Mouse (Mus musculus): ENCODE data around the gene Pdlim4. TPM values are rescaled to one million over a fixed set of nuclear protein-coding genes. Genes with fewer than 3 reads are reported as not detected.
A peak's percentile ranks its signal among the peaks of the same experiment; 100 is the strongest.

The Pdlim4 gene
- polyA plus RNA-seq, 1 experiment: 8.7 TPM

DNA sequence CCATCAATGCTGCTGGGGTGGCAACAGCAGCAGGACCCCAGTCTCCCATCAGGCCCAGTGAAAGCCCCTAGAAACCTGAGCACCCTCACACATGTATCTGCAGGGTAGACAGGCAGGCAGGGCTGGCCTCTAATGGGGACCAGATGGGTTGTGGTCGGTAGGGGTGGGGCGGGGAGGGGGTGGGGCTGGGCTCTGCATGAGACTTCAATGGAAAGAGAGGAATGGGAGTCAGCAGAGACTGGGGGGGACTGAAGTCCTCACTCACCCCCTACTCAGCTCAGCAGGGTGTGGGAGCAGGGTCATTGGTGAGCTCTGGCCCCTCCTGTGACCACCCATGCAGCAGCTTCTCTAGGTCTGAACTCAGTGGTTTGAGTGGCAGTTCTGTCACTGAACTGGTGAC is 11.4 kb downstream of the Pdlim4 start:
- TF ChIP-seq EP300 (IDR thresholded peaks at IDR 0.05; ENCODE audit: insufficient read depth, low read depth, low read length) (no peak), POLR2A (IDR thresholded peaks at IDR 0.05; ENCODE audit: insufficient read depth, low read length) (no peak), CTCF (IDR thresholded peaks at IDR 0.05; ENCODE audit: low read depth, low read length) (no peak)
- Histone ChIP-seq H3K4me1 (ENCODE audit: control insufficient read depth, insufficient read depth, low read length) (no peaks in the 10 kb centered on the region), H3K9me3 (replicated peaks; ENCODE audit: control insufficient read depth, insufficient read depth, low read length, poor library complexity, severe bottlenecking) (no peaks in the 10 kb centered on the region), H3K27me3 (ENCODE audit: control insufficient read depth, insufficient read depth, low read length, poor library complexity, severe bottlenecking) (0 out of 2 replicates have a peak, but pooled peaks cover 2% of the 10 kb centered on the region), H3K4me3 (ENCODE audit: low read depth, low read length) (no peak overlapping the region), H3K9ac (ENCODE audit: low read depth, poor library complexity, severe bottlenecking) (no peak overlapping the region), H3K27ac (ENCODE audit: insufficient read depth, low read length) (no peak overlapping the region), H3K36me3 (ENCODE audit: control insufficient read depth, insufficient read depth, low read length, poor library complexity, severe bottlenecking) (no peaks in the 10 kb centered on the region)

DNA sequence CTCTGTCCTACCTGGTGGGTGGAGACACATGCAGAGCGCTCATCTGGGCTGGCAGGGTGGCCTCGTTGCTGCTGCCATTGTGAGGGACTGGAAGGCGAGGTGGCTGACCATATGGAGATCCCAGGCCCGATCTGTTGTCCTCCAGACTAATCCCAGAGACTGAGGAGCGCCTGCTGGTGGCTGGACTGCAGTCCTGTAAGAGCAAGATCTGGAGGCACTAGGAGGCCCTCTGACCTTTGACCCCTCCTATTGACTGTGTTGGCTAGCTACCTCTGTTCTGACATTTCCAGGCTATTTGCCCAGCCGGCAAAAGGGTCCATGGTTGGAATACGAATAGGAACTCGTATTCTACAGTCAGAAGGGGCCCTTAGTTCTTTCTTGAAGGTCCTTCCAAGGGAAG is 12.7 kb downstream of the Pdlim4 start:
- Histone ChIP-seq H3K9me3 (replicated peaks; ENCODE audit: control insufficient read depth, insufficient read depth, low read length, poor library complexity, severe bottlenecking) (no peaks in the 10 kb centered on the region), H3K27ac (ENCODE audit: insufficient read depth, low read length) (no peak overlapping the region), H3K27me3 (ENCODE audit: control insufficient read depth, insufficient read depth, low read length, poor library complexity, severe bottlenecking) (0 out of 2 replicates have a peak, but pooled peaks cover 2% of the 10 kb centered on the region), H3K4me1 (ENCODE audit: control insufficient read depth, insufficient read depth, low read length) (no peaks in the 10 kb centered on the region), H3K36me3 (ENCODE audit: control insufficient read depth, insufficient read depth, low read length, poor library complexity, severe bottlenecking) (no peaks in the 10 kb centered on the region), H3K9ac (ENCODE audit: low read depth, poor library complexity, severe bottlenecking) (no peak overlapping the region), H3K4me3 (ENCODE audit: low read depth, low read length) (no peak overlapping the region)
- TF ChIP-seq POLR2A (IDR thresholded peaks at IDR 0.05; ENCODE audit: insufficient read depth, low read length) (no peak), EP300 (IDR thresholded peaks at IDR 0.05; ENCODE audit: insufficient read depth, low read depth, low read length) (no peak), CTCF (IDR thresholded peaks at IDR 0.05; ENCODE audit: low read depth, low read length) (peak; percentile 38)

DNA sequence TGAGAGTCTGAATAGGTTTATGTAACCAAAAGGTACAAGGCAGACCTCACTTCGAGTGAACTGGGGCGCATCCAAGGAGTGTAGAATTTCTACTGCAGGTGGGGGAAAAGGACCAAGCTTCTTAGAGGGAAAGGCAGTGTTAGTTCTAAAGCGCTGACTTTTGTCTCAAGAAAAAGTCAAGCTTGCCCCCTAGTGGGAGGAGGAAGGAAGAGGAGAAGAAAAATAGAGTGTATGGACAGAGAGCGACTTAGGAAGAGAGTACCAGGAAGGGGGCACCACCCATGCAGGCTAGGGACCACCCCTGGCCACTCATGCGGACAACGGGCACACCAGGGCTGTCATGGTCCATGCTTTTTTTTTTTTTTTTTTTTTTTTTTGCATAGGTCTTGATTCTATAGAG is 14.6 kb downstream of the Pdlim4 start:
- Histone ChIP-seq H3K9ac (ENCODE audit: low read depth, poor library complexity, severe bottlenecking) (no peak overlapping the region), H3K4me1 (ENCODE audit: control insufficient read depth, insufficient read depth, low read length) (no peaks in the 10 kb centered on the region), H3K4me3 (ENCODE audit: low read depth, low read length) (no peak overlapping the region), H3K36me3 (ENCODE audit: control insufficient read depth, insufficient read depth, low read length, poor library complexity, severe bottlenecking) (no peaks in the 10 kb centered on the region), H3K27ac (ENCODE audit: insufficient read depth, low read length) (no peak overlapping the region), H3K27me3 (ENCODE audit: control insufficient read depth, insufficient read depth, low read length, poor library complexity, severe bottlenecking) (0 out of 2 replicates have a peak, but pooled peaks cover 2% of the 10 kb centered on the region), H3K9me3 (replicated peaks; ENCODE audit: control insufficient read depth, insufficient read depth, low read length, poor library complexity, severe bottlenecking) (no peaks in the 10 kb centered on the region)
- TF ChIP-seq POLR2A (IDR thresholded peaks at IDR 0.05; ENCODE audit: insufficient read depth, low read length): no peak
- TF ChIP-seq CTCF (IDR thresholded peaks at IDR 0.05; ENCODE audit: low read depth, low read length): peak; percentile 18
- no peak for TF ChIP-seq EP300 (IDR thresholded peaks at IDR 0.05; ENCODE audit: insufficient read depth, low read depth, low read length)

DNA sequence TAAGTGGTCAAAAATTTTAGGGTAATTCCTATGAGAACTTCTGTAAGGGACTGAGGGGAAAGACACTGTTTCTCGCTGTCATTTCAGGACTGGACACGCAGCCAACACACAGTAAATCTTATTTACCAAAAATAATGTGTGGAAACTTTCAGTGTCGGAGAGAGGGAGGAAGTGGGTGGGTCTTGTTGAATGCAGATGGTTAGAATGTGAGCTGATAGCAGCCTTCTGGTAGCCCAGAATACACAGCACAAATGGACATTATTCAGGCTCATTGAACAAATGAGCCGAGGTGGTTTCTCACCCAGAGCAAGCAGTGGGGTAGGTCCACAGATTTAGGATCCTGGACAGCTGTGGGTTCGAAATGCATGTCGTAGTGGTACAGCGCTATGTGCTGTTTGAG is 15.7 kb downstream of the Pdlim4 start:
- Histone ChIP-seq H3K36me3 (ENCODE audit: control insufficient read depth, insufficient read depth, low read length, poor library complexity, severe bottlenecking) (no peaks in the 10 kb centered on the region), H3K9ac (ENCODE audit: low read depth, poor library complexity, severe bottlenecking) (no peak overlapping the region), H3K27ac (ENCODE audit: insufficient read depth, low read length) (no peak overlapping the region), H3K4me3 (ENCODE audit: low read depth, low read length) (no peak overlapping the region), H3K9me3 (replicated peaks; ENCODE audit: control insufficient read depth, insufficient read depth, low read length, poor library complexity, severe bottlenecking) (no peaks in the 10 kb centered on the region), H3K4me1 (ENCODE audit: control insufficient read depth, insufficient read depth, low read length) (no peaks in the 10 kb centered on the region), H3K27me3 (ENCODE audit: control insufficient read depth, insufficient read depth, low read length, poor library complexity, severe bottlenecking) (0 out of 2 replicates have a peak, but pooled peaks cover 2% of the 10 kb centered on the region)
- TF ChIP-seq POLR2A (IDR thresholded peaks at IDR 0.05; ENCODE audit: insufficient read depth, low read length): no peak
- no peak for TF ChIP-seq EP300 (IDR thresholded peaks at IDR 0.05; ENCODE audit: insufficient read depth, low read depth, low read length)
- TF ChIP-seq CTCF (IDR thresholded peaks at IDR 0.05; ENCODE audit: low read depth, low read length): no peak

DNA sequence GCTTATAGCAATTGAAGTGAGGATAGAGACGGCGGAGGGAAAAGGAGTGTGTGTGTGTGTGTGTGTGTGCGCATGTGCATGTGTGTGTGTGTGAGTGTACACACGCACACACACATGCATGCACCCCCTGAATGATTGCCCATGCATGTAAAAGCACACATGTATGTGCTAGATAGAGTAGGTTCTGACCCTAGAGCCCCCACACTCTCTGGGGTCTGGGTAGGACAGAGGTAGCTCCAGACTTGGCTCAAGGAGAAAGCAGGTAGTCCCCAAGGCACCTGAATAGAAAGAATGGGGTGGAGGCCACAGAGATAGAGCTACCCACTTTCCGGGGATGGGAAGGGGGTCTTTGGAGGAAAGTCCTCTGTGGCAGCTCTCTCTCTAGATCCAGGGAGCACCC is 16.7 kb downstream of the Pdlim4 start:
- Histone ChIP-seq H3K27ac (ENCODE audit: insufficient read depth, low read length) (no peak overlapping the region), H3K9ac (ENCODE audit: low read depth, poor library complexity, severe bottlenecking) (no peak overlapping the region), H3K27me3 (ENCODE audit: control insufficient read depth, insufficient read depth, low read length, poor library complexity, severe bottlenecking) (0 out of 2 replicates have a peak, but pooled peaks cover 2% of the 10 kb centered on the region), H3K4me1 (ENCODE audit: control insufficient read depth, insufficient read depth, low read length) (no peaks in the 10 kb centered on the region), H3K4me3 (ENCODE audit: low read depth, low read length) (no peak overlapping the region), H3K9me3 (replicated peaks; ENCODE audit: control insufficient read depth, insufficient read depth, low read length, poor library complexity, severe bottlenecking) (no peaks in the 10 kb centered on the region), H3K36me3 (ENCODE audit: control insufficient read depth, insufficient read depth, low read length, poor library complexity, severe bottlenecking) (no peaks in the 10 kb centered on the region)
- no peak for TF ChIP-seq EP300 (IDR thresholded peaks at IDR 0.05; ENCODE audit: insufficient read depth, low read depth, low read length)
- TF ChIP-seq CTCF (IDR thresholded peaks at IDR 0.05; ENCODE audit: low read depth, low read length): no peak
- TF ChIP-seq POLR2A (IDR thresholded peaks at IDR 0.05; ENCODE audit: insufficient read depth, low read length): no peak

DNA sequence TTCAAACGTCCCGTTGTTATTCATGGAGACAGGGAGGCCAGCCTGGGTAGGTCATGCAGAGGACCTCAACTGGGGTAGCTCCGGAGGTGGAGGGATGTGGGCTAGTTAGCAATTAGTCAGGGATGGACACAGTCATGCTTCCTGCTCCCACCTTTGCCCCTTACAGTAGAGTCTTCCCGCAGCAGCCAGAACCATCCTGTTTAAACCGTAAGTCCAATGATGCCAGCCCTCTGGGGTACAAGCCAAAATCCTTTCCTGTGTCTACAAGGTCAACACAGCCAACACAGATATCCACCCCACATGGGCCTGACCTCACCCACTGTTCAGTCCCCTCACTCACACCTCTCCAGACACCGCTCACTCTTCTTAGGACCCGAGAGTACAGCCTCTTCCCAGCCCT is 17.7 kb downstream of the Pdlim4 start:
- H3K9me3 ChIP-seq (replicated peaks; ENCODE audit: control insufficient read depth, insufficient read depth, low read length, poor library complexity, severe bottlenecking): no peaks in the 10 kb centered on the region
- H3K36me3 ChIP-seq (ENCODE audit: control insufficient read depth, insufficient read depth, low read length, poor library complexity, severe bottlenecking): no peaks in the 10 kb centered on the region
- H3K4me3 ChIP-seq (ENCODE audit: low read depth, low read length): no peak overlapping the region
- no peaks in the 10 kb centered on the region for H3K4me1 ChIP-seq (ENCODE audit: control insufficient read depth, insufficient read depth, low read length)
- H3K9ac ChIP-seq (ENCODE audit: low read depth, poor library complexity, severe bottlenecking): no peak overlapping the region
- TF ChIP-seq POLR2A (IDR thresholded peaks at IDR 0.05; ENCODE audit: insufficient read depth, low read length): no peak
- no peak for TF ChIP-seq EP300 (IDR thresholded peaks at IDR 0.05; ENCODE audit: insufficient read depth, low read depth, low read length)
- TF ChIP-seq CTCF (IDR thresholded peaks at IDR 0.05; ENCODE audit: low read depth, low read length): no peak
- no peak overlapping the region for H3K27ac ChIP-seq (ENCODE audit: insufficient read depth, low read length)
- 0 out of 2 replicates have a peak, but pooled peaks cover 2% of the 10 kb centered on the region for H3K27me3 ChIP-seq (ENCODE audit: control insufficient read depth, insufficient read depth, low read length, poor library complexity, severe bottlenecking)

All from ES-Bruce4 (cell line).